Mouse (Mus musculus) CH12.LX (cell line): ENCODE data around the gene Llcfc1. TPM values are rescaled to one million over a fixed set of nuclear protein-coding genes. Genes with fewer than 3 reads are reported as not detected.

ENCODE experiments used
- DNase-seq: peaks from one replicate; pipeline ENCODE4 v3.0.0-alpha.2; 2013; ENCODE audit errors: extremely low read depth
- H3K27ac ChIP-seq: 2 replicates; pipeline ENCODE4 v1.5.1; 2012; ENCODE audit warnings: low read depth, mild to moderate bottlenecking, control low read depth, moderate library complexity; ENCODE audit not compliant: insufficient read depth
- H3K27me3 ChIP-seq: replicated peaks from 2 replicates; pipeline ENCODE3; 2012; ENCODE audit warnings: inconsistent platforms
- H3K36me3 ChIP-seq, 2 experiments: replicated peaks in 1 of 2; 2 replicates each; pipeline versions ENCODE3 to v1.6.1; 2012; ENCODE audit warnings: inconsistent platforms in 1 of 2, low read length in 1 of 2, mild to moderate bottlenecking in 1 of 2, mixed read lengths in 1 of 2, moderate library complexity in 1 of 2; ENCODE audit not compliant: control insufficient read depth in 1 of 2, insufficient read depth in 1 of 2
- H3K4me1 ChIP-seq, 2 experiments: 2 replicates each; pipeline ENCODE4 v1.6.1; 2012; ENCODE audit warnings: inconsistent platforms in 1 of 2, moderate library complexity in 1 of 2; ENCODE audit not compliant: insufficient read depth in 2 of 2, control insufficient read depth in 1 of 2
- H3K4me2 ChIP-seq: 2 replicates; pipeline ENCODE4 v1.6.1; 2012; ENCODE audit warnings: low read depth, mild to moderate bottlenecking, control low read depth; ENCODE audit not compliant: poor library complexity, insufficient read depth, severe bottlenecking
- H3K4me3 ChIP-seq, 3 experiments: fragments of 150-350 bp in 1 of 3; sonication (generic) in 1 of 3; replicated peaks in 1 of 3; 2 replicates each; pipeline versions ENCODE3 to v1.5.1; 2011 to 2012; ENCODE audit warnings: low read depth in 2 of 3, low read length in 2 of 3, mild to moderate bottlenecking in 2 of 3, moderate library complexity in 2 of 3, control low read depth in 1 of 3, improper control_type of control experiment in 1 of 3, inconsistent platforms in 1 of 3, mixed read lengths in 1 of 3; ENCODE audit not compliant: poor library complexity in 1 of 3
- H3K79me2 ChIP-seq: replicated peaks from 2 replicates; pipeline ENCODE4 v1.6.1; 2012; ENCODE audit warnings: mild to moderate bottlenecking, moderate library complexity; ENCODE audit not compliant: control insufficient read depth, poor library complexity, insufficient read depth, severe bottlenecking; ENCODE audit errors: extremely low read depth
- H3K9ac ChIP-seq: 2 replicates; pipeline ENCODE4 v1.6.1; 2012; ENCODE audit warnings: low read depth, mild to moderate bottlenecking, control low read depth, moderate library complexity; ENCODE audit not compliant: insufficient read depth
- H3K9me3 ChIP-seq: replicated peaks from 2 replicates; pipeline ENCODE3; 2012; ENCODE audit warnings: low read length, inconsistent platforms, mixed read lengths
- EP300 ChIP-seq: IDR thresholded peaks from 2 replicates; pipeline ENCODE4 v1.6.1; 2011; ENCODE audit warnings: low read length, improper control_type of control experiment
- HCFC1 ChIP-seq: IDR thresholded peaks from 2 replicates; pipeline ENCODE4 v1.6.1; 2012; ENCODE audit warnings: low read depth, mild to moderate bottlenecking, inconsistent platforms, low read length, improper control_type of control experiment
- IRF4 ChIP-seq: IDR thresholded peaks from 2 replicates; pipeline ENCODE4 v1.6.1; 2014; ENCODE audit warnings: low read depth, mild to moderate bottlenecking, inconsistent platforms, low read length, improper control_type of control experiment
- JUN ChIP-seq: IDR thresholded peaks from 2 replicates; pipeline ENCODE4 v1.6.1; 2011; ENCODE audit warnings: low read depth, mild to moderate bottlenecking, low read length, improper control_type of control experiment, moderate library complexity; ENCODE audit not compliant: insufficient read depth
- JUND ChIP-seq: conservative IDR thresholded peaks from 2 replicates; pipeline ENCODE4 v1.6.1; 2011; ENCODE audit warnings: low read depth, low read length, improper control_type of control experiment
- KAT2A ChIP-seq: IDR thresholded peaks from 2 replicates; pipeline ENCODE4 v1.6.1; 2012; ENCODE audit warnings: low read length, improper control_type of control experiment, inconsistent platforms; ENCODE audit not compliant: insufficient replicate concordance
- MAX ChIP-seq: IDR thresholded peaks from 2 replicates; pipeline ENCODE4 v1.6.1; 2011; ENCODE audit warnings: low read length, improper control_type of control experiment
- MAZ ChIP-seq: IDR thresholded peaks from 2 replicates; pipeline ENCODE4 v1.6.1; 2012; ENCODE audit warnings: low read depth, mild to moderate bottlenecking, inconsistent platforms, low read length, improper control_type of control experiment, moderate library complexity
- MXI1 ChIP-seq: IDR thresholded peaks from 2 replicates; pipeline ENCODE4 v1.6.1; 2011; ENCODE audit warnings: mild to moderate bottlenecking, low read depth, low read length, improper control_type of control experiment
- RAD21 ChIP-seq: IDR thresholded peaks from 2 replicates; pipeline ENCODE4 v1.6.1; 2011; ENCODE audit warnings: low read depth, mild to moderate bottlenecking, low read length, improper control_type of control experiment, moderate library complexity
- RCOR1 ChIP-seq: conservative IDR thresholded peaks from 2 replicates; pipeline ENCODE4 v1.6.1; 2012; ENCODE audit warnings: low read depth, mild to moderate bottlenecking, inconsistent platforms, low read length, improper control_type of control experiment
- SIN3A ChIP-seq: IDR thresholded peaks from 2 replicates; pipeline ENCODE4 v1.6.1; 2012; ENCODE audit warnings: low read length, improper control_type of control experiment, inconsistent platforms
- SMC3 ChIP-seq: IDR thresholded peaks from 2 replicates; pipeline ENCODE4 v1.6.1; 2011; ENCODE audit warnings: low read depth, low read length, improper control_type of control experiment
- TCF12 ChIP-seq: IDR thresholded peaks from 2 replicates; pipeline ENCODE4 v1.6.1; 2014; ENCODE audit warnings: low read depth, mild to moderate bottlenecking, inconsistent platforms, low read length, improper control_type of control experiment
- UBTF ChIP-seq: IDR thresholded peaks from 2 replicates; pipeline ENCODE4 v1.6.1; 2012; ENCODE audit warnings: low read depth, mild to moderate bottlenecking, inconsistent platforms, low read length, improper control_type of control experiment, moderate library complexity
- USF2 ChIP-seq: conservative IDR thresholded peaks from 2 replicates; pipeline ENCODE4 v1.6.1; 2011; ENCODE audit warnings: low read depth, low read length, improper control_type of control experiment
- ZC3H11A ChIP-seq: IDR thresholded peaks from 2 replicates; pipeline ENCODE4 v1.6.1; 2012; ENCODE audit warnings: low read depth, mild to moderate bottlenecking, inconsistent platforms, low read length, improper control_type of control experiment
- ZMIZ1 ChIP-seq: IDR thresholded peaks from 2 replicates; pipeline ENCODE4 v1.6.1; 2012; ENCODE audit warnings: low read depth, mild to moderate bottlenecking, inconsistent platforms, low read length, improper control_type of control experiment
- ZNF384 ChIP-seq: IDR thresholded peaks from 2 replicates; pipeline ENCODE4 v1.6.1; 2012; ENCODE audit warnings: low read depth, low read length, improper control_type of control experiment, inconsistent platforms
- dilution Hi-C: fragments of 300-500 bp; cut with MboI; formaldehyde crosslinking; loops from 2 replicates; pipeline ENCODE4 v1.14.3; 2020; ENCODE audit warnings: low sequenced_read_pairs; ENCODE audit not compliant: extremely low pct_unique_long_range_greater_than_20kb, extremely low pct_ligation_motif_present
- in situ Hi-C: fragments of 300-500 bp; cut with MboI; formaldehyde crosslinking; loops from 3 replicates; pipeline ENCODE4 v1.14.3; 2019; ENCODE audit warnings: low sequenced_read_pairs, low pct_ligation_motif_present, low pct_unique_long_range_greater_than_20kb, mixed read lengths
- polyA plus RNA-seq: library from polyadenylated mRNA; unstranded; fragments of >175 nt; gene quantifications from 2 replicates; pipeline ENCODE4 v1.2.1, GENCODE M21; 2012; ENCODE audit warnings: low read depth; ENCODE audit not compliant: insufficient read length
- total RNA-seq, 2 experiments: library from RNA; depleted of rRNA; stranded (reverse); fragments of 300-350 nt in 1 of 2; fragments of >200 nt in 1 of 2; gene quantifications; 2 replicates each; pipeline ENCODE4 v1.2.3; 2012 to 2014

Llcfc1 gene
- total and polyA plus RNA-seq, 3 experiments, result not detected

DNA sequence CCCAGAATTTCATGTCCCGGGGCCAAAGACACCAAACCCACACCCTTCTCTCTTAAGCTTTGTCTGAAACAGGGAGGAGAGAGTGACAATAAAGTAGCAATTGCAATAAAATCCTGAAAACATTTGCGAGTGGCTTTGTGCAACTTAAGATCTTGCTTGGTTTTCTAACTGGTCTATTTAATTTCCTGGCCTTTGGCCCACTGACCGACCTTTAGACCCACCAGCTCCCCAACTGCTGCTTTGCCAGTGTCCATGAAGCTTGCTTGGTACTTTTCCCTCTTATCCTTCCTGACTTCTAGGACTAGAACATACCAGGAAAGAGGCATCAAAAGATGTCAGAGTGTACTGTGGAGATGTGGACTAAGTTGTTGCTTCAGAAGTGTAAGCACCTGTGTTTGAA is 1.4 kb downstream of the Llcfc1 start:
- no peak overlapping the region for H3K9ac ChIP-seq
- dilution Hi-C loops, result no loop called here
- no peak overlapping the region for H3K4me2 ChIP-seq
- TF ChIP-seq MXI1 (no peak), ZNF384 (no peak), KAT2A (no peak), TCF12 (no peak), MAZ (no peak), SIN3A (no peak), EP300 (no peak), MAX (no peak), SMC3 (no peak), IRF4 (no peak), HCFC1 (no peak), ZC3H11A (no peak), RAD21 (no peak), RCOR1 (no peak), UBTF (no peak), ZMIZ1 (no peak), USF2 (no peak)
- DNase-seq, result no peak
- H3K4me1 ChIP-seq, result no peaks in the 10 kb centered on the region
- in situ Hi-C loops, result no loop called here
- H3K36me3 ChIP-seq, result no peaks in the 10 kb centered on the region
- H3K27ac ChIP-seq, result no peak overlapping the region
- H3K79me2 ChIP-seq, result no peaks in the 10 kb centered on the region
- H3K27me3 ChIP-seq, result no peaks in the 10 kb centered on the region
- H3K4me3 ChIP-seq, result no peak overlapping the region
- no peaks in the 10 kb centered on the region for H3K9me3 ChIP-seq

GRCm38 (mm10) chr6:41692200-41692599 is 8.0 kb downstream of the Llcfc1 start:
- H3K9ac ChIP-seq, result no peak overlapping the region
- in situ Hi-C loops (no loop called here), dilution Hi-C loops (no loop called here)
- H3K4me2 ChIP-seq, result no peak overlapping the region
- no peaks in the 10 kb centered on the region for H3K9me3 ChIP-seq
- H3K27me3 ChIP-seq, result no peaks in the 10 kb centered on the region
- H3K4me1 ChIP-seq, result no peaks in the 10 kb centered on the region
- TF ChIP-seq JUN (no peak), MXI1 (no peak), USF2 (no peak), JUND (no peak)
- no peaks in the 10 kb centered on the region for H3K79me2 ChIP-seq
- no peak for DNase-seq
- H3K36me3 ChIP-seq, result no peaks in the 10 kb centered on the region
- H3K27ac ChIP-seq, result no peak overlapping the region
- no peak overlapping the region for H3K4me3 ChIP-seq
